Mouse (Mus musculus): ENCODE results near the gene Fras1. TPM values are rescaled to one million over a fixed set of nuclear protein-coding genes. Genes with fewer than 3 reads are reported as not detected.

Gene Fras1
- polyA plus RNA-seq, 1 experiment from 2014 or later = 5.9 TPM

DNA sequence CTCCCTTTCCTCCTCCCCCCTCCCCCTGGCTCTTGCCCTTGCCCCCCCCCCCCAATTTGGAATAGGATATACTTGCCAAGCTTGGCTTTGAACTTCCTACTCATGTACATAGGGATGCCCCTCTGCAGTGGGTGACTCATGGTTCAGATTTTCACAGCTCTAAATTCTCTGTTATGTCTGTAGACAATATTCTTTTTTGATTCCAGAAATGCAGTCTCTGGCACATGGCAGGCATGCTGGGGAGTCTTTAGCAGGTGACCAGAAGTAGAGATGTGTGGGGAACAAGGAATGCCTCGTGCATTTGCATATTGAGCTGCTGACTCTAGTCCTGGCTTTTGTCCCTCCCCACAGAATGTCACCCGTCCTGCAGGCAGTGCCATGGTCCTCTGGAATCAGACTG, 244.3 kb downstream of the Fras1 start:
- H3K27me3 ChIP-seq (ENCODE audit: low read depth, poor library complexity, severe bottlenecking) = no peaks in the 10 kb centered on the region
- no peak overlapping the region for H3K27ac ChIP-seq (replicated peaks)
- no peak for DNase-seq (ENCODE audit: low spot score)
- H3K4me3 ChIP-seq = no peak overlapping the region
- no peaks in the 10 kb centered on the region for H3K36me3 ChIP-seq
- WGBS = 61% methylated on average over 2 of the region's 2 CpGs
- H3K4me1 ChIP-seq = no peaks in the 10 kb centered on the region
- H3K9me3 ChIP-seq (replicated peaks) = no peaks in the 10 kb centered on the region

DNA sequence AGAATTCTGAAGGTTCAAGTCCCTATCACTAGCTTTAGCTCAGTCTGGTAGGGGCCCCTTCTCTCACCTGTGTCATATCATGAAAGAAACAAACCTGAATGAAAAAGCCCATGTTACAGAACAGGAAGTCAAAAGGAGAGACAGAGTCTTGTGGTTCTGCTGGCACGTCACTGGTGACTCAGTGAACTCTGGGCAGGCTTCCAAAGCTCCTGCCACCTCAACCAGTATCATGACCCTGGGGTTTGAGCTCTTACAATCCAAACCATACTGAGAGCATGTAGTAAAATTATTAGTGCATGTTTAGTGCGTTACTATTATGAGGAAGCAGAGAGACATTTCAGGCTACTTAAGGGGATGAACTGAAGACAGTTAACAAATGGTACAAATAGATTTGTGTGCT, 246.5 kb downstream of the Fras1 start:
- Histone ChIP-seq H3K9me3 (replicated peaks) (no peaks in the 10 kb centered on the region), H3K36me3 (no peaks in the 10 kb centered on the region), H3K27ac (replicated peaks) (no peak overlapping the region), H3K4me3 (no peak overlapping the region), H3K27me3 (ENCODE audit: low read depth, poor library complexity, severe bottlenecking) (no peaks in the 10 kb centered on the region), H3K4me1 (no peaks in the 10 kb centered on the region)
- 90% methylated on average over 2 of the region's 2 CpGs for WGBS
- DNase-seq (ENCODE audit: low spot score) = no peak

DNA sequence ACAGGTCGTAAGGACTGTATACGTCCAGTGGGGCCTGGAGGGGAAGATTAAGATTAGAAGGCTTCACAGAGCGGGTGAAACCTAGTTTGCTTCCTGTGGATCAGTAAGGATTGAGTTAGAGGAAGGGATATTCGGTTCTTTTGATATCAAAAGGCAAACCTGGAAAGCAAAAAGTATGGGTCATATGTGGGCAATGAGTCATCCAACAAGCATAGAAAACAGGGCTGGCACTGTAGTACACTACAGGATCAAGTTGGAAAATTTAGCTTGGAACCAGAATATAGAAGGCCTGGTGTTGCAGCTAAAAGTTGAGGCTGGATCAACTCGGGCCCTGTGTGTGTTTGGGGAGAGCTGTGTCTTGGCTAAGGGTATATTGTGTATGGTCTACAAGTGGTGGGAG, 246.9 kb downstream of the Fras1 start:
- H3K9me3 ChIP-seq (replicated peaks) = no peaks in the 10 kb centered on the region
- no peaks in the 10 kb centered on the region for H3K4me1 ChIP-seq
- no peak overlapping the region for H3K27ac ChIP-seq (replicated peaks)
- WGBS = 92% methylated on average over 5 of the region's 5 CpGs
- no peaks in the 10 kb centered on the region for H3K36me3 ChIP-seq
- DNase-seq (ENCODE audit: low spot score) = no peak
- no peaks in the 10 kb centered on the region for H3K27me3 ChIP-seq (ENCODE audit: low read depth, poor library complexity, severe bottlenecking)
- H3K4me3 ChIP-seq = no peak overlapping the region

DNA sequence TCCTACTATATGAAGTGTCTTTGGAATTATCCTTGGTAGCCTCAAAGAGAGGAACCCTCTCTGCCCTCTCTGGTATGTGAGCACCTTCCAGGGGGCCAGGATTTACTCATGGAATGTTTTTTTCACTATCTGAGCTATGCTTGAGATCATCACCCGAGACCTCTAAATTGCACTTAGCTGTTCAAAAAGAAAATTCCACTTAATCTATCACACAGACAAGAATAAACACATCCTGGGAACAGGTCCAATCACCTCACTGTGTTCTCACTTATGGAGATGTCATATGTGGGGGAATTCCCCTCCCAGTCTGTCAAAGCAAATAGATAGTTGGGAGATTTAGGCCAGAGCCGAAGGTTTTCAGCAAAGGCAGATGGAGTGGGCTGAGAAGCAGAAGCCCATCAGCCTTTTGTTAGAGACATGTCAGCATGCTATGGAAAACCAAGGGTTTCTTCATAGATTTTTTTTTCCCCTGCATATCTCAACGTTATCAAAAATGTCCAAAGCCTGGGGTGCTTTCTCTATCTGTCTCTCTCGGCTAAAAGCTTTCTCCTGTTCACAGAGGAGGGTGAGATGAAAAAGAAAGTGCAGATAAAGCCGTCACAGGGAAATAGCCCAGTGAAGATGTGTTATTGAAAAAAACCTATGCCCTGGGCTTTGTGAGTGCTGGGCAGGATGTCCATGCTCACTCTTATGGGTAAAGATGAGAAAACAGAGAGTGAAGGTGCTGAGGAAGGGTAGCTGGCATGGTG, 249.0 kb downstream of the Fras1 start:
- Histone ChIP-seq H3K9me3 (replicated peaks) (no peaks in the 10 kb centered on the region), H3K27me3 (ENCODE audit: low read depth, poor library complexity, severe bottlenecking) (no peaks in the 10 kb centered on the region), H3K4me1 (no peaks in the 10 kb centered on the region), H3K4me3 (no peak overlapping the region), H3K36me3 (no peaks in the 10 kb centered on the region), H3K27ac (replicated peaks) (no peak overlapping the region)
- 84% methylated on average over 5 of the region's 5 CpGs for WGBS
- no peak for DNase-seq (ENCODE audit: low spot score)

DNA sequence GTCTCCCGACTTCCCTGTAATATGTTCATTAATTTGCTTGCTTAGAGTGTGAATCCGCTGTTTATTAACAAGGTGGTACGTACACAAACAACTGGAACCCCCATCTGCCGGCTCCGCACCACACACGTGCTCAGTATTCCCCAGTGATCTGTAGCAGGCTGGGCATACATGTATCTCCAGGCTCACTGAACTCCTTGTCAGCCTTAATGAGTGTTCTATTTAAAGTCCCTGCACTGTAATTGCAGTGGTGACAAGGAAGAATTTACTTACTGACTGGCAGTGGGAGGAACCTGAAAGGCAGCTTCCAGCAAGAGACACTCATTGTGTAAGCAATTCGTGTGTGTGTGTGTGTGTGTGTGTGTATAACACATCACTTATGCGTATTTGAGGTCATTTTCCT, 256.1 kb downstream of the Fras1 start:
- Histone ChIP-seq H3K27ac (replicated peaks) (no peak overlapping the region), H3K9me3 (replicated peaks) (no peaks in the 10 kb centered on the region), H3K36me3 (no peaks in the 10 kb centered on the region), H3K27me3 (ENCODE audit: low read depth, poor library complexity, severe bottlenecking) (no peaks in the 10 kb centered on the region), H3K4me3 (no peak overlapping the region), H3K4me1 (no peaks in the 10 kb centered on the region)
- 89% methylated on average over 8 of the region's 8 CpGs for WGBS
- no peak for DNase-seq (ENCODE audit: low spot score)

DNA sequence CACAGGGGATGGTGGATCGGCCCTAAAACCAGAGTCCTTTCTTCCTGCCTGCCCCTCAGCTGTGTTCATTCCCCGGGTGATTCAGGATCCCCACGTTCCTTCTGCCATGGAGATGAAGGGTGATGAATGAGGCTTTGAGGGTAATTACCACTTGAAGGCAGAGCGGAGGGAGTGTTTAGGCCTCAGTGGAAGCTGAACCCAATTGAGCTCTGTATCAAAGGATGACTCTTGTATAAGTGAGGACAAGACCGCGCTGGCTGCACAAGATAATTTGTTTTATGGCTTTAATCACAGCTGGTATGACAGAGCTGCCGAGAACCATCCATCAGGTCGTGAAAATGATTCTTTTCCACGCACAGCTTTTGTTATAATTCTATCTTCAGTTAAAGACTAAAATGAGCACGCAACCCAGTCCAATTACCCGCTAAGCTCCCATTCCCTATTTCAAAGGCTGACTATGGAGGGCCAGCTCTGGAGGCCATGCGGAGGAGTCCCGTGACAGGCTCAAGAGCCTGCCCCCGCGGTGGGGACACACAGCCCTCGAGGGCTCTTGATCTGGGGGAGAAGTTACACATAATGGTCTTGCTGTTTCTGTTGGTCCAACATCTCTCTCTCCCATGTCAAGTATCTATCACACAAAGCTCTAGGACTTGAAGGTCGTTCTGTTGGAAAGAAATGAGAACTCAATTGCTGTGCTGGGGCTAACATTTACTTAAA, 261.5 kb downstream of the Fras1 start:
- no peaks in the 10 kb centered on the region for H3K27me3 ChIP-seq (ENCODE audit: low read depth, poor library complexity, severe bottlenecking)
- DNase-seq (ENCODE audit: low spot score) = no peak
- no peak overlapping the region for H3K27ac ChIP-seq (replicated peaks)
- WGBS = 86% methylated on average over 17 of the region's 17 CpGs
- no peaks in the 10 kb centered on the region for H3K36me3 ChIP-seq
- H3K4me3 ChIP-seq = no peak overlapping the region
- H3K4me1 ChIP-seq = no peaks in the 10 kb centered on the region
- no peaks in the 10 kb centered on the region for H3K9me3 ChIP-seq (replicated peaks)

DNA sequence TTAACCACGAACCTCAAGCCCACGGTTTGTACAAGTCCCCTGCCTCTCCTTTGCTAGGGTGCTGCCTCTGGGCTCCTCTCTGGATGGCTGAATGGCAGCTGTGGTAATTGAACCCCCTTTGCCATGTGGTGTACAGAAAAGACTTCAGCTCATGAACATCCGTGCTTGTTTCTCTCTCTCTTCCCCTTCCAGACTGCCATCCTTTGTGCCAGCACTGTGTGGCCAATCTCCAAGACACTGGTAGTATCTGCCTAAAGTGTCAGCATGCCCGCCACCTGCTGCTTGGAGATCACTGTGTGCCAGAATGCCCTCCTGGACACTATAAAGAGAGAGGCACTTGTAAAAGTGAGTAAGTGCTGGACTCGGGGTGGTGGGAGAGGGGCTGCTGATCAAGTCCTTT, 262.1 kb downstream of the Fras1 start:
- no peak overlapping the region for H3K27ac ChIP-seq (replicated peaks)
- no peaks in the 10 kb centered on the region for H3K36me3 ChIP-seq
- no peak overlapping the region for H3K4me3 ChIP-seq
- H3K27me3 ChIP-seq (ENCODE audit: low read depth, poor library complexity, severe bottlenecking) = no peaks in the 10 kb centered on the region
- WGBS = 92% methylated on average over 5 of the region's 5 CpGs
- H3K9me3 ChIP-seq (replicated peaks) = no peaks in the 10 kb centered on the region
- no peak for DNase-seq (ENCODE audit: low spot score)
- no peaks in the 10 kb centered on the region for H3K4me1 ChIP-seq

DNA sequence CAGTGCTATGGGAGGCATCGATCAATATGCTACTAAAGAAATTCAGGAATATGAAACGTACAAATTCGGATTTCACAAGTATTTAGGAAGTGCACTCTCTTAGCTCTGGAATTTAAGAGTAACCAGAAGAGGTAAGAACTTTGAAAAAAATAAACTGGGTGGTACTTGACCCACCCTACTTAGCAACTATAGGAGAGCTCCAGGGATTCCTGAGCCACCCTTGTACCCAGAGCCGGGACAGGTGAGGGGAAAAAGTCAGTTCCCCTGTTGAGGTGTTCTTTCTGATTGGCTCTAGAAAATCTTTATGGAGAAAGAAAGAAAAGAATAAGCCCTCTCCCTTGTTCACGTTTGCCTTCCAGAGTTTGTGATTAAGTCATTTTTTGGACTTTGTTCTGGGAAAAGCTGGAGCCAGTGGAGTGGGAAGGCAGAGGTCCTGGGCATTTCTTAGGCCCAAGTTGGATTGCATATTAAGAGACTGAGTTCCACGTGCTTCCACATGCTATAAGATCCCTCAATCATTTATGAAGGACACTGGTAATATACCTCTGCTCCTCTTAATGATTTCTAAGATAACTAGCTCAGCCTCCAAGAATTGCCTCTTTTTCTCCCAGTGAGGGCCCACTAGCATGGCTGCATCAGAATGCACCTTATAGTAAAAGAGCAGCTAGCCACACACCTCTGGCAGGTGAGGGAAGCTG, 265.6 kb downstream of the Fras1 start:
- no peak for DNase-seq (ENCODE audit: low spot score)
- WGBS = 86% methylated on average over 6 of the region's 6 CpGs
- H3K4me1 ChIP-seq = peaks cover 4% of the 10 kb centered on the region; the same call in 1 of the 2 replicates
- no peaks in the 10 kb centered on the region for H3K27me3 ChIP-seq (ENCODE audit: low read depth, poor library complexity, severe bottlenecking)
- H3K9me3 ChIP-seq (replicated peaks) = no peaks in the 10 kb centered on the region
- H3K36me3 ChIP-seq = no peaks in the 10 kb centered on the region
- no peak overlapping the region for H3K4me3 ChIP-seq
- no peak overlapping the region for H3K27ac ChIP-seq (replicated peaks)

DNA sequence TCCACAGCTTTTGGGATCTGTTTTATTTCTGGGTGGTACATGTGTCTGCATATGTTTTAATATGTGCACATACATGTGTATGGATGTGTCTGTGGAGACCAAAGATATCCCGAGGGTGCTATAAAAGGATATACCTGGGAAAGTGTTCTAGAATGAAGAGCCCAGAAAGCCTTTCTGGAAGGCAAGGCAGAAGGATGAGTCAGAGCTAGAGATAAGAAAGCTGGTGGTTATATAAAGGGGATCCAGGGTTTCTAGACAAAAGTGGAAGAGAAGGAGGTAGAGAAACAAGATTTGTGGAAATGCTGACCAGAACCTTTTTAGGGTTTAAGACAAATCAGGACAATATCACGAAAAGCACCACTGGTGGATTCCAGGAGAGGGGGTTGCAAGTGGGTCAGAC, 267.5 kb downstream of the Fras1 start:
- Histone ChIP-seq H3K4me3 (no peak overlapping the region), H3K9me3 (replicated peaks) (no peaks in the 10 kb centered on the region), H3K27ac (replicated peaks) (no peak overlapping the region), H3K36me3 (no peaks in the 10 kb centered on the region), H3K27me3 (ENCODE audit: low read depth, poor library complexity, severe bottlenecking) (no peaks in the 10 kb centered on the region), H3K4me1 (peaks cover 7% of the 10 kb centered on the region; the same call in 1 of the 2 replicates)
- WGBS = 91% methylated on average over 2 of the region's 2 CpGs
- no peak for DNase-seq (ENCODE audit: low spot score)

DNA sequence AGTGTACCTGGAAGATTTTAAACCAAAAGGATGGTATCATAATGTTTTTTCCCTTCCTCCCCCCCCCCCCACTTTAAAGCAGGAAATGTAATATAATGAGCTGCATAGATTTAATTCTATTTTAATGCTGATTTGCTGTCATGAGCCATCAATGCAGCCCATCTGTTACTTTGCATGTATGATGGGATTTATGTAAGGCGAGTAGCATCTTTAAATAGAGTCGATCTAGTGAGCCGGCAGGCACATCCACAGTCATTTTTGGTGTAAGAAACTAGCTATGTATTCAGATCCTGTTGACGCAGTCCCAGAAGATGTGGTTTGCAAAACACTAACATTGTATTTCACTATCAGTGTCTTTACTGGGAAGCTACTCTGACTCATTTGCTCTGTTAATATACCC, 301.9 kb downstream of the Fras1 start:
- no peaks in the 10 kb centered on the region for H3K4me1 ChIP-seq
- no peak for DNase-seq (ENCODE audit: low spot score)
- H3K4me3 ChIP-seq = no peak overlapping the region
- H3K27ac ChIP-seq (replicated peaks) = no peak overlapping the region
- H3K36me3 ChIP-seq = no peaks in the 10 kb centered on the region
- no peaks in the 10 kb centered on the region for H3K9me3 ChIP-seq (replicated peaks)
- WGBS = 94% methylated on average over 4 of the region's 4 CpGs
- H3K27me3 ChIP-seq (ENCODE audit: low read depth, poor library complexity, severe bottlenecking) = no peaks in the 10 kb centered on the region

DNA sequence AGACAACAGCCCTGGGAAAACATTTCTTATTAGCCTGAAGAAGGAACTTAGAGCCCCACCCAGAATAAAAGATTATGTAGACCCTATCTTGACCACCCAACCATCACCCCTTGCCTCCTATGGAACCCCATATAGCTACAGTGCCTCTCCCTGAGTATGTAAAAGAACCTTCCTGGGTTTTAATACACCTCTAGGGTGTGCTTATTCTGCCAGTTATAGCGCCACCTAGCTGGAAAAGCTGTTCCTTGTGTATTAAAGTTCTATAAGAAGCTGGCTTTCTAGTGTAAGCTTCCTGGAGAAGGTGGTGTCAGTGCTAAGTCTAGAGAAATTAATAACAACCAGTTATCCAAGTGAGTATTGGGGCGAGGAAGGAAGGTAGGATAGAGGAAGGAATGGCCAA, 303.7 kb downstream of the Fras1 start:
- Histone ChIP-seq H3K4me3 (no peak overlapping the region), H3K36me3 (no peaks in the 10 kb centered on the region), H3K4me1 (peaks cover 6% of the 10 kb centered on the region), H3K27me3 (ENCODE audit: low read depth, poor library complexity, severe bottlenecking) (no peaks in the 10 kb centered on the region), H3K9me3 (replicated peaks) (no peaks in the 10 kb centered on the region), H3K27ac (replicated peaks) (no peak overlapping the region)
- 40% methylated on average over 2 of the region's 2 CpGs for WGBS
- no peak for DNase-seq (ENCODE audit: low spot score)

DNA sequence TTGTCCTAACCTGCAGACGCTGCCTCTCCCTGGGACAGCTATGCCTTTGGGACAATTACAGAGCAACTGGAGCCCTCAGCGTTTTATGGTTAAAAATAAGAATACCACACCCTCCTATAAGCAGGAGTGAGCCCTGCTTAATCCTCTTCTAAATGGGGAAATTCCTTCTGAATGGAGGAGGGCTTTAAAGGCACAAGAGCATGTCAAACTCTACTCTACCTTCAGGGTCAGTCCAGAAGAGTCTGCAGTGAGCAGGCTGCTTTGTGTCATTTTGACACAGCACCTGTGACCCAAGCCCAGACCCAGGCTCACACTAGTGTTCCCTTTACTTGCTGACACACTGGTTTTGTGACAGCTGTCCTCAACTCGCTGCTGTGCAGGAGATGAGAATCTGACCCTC, 307.3 kb downstream of the Fras1 start:
- 58% methylated on average over 3 of the region's 3 CpGs for WGBS
- H3K9me3 ChIP-seq (replicated peaks) = no peaks in the 10 kb centered on the region
- no peaks in the 10 kb centered on the region for H3K36me3 ChIP-seq
- H3K27ac ChIP-seq (replicated peaks) = no peak overlapping the region
- peaks cover 6% of the 10 kb centered on the region for H3K4me1 ChIP-seq
- H3K4me3 ChIP-seq = no peak overlapping the region
- no peak for DNase-seq (ENCODE audit: low spot score)
- no peaks in the 10 kb centered on the region for H3K27me3 ChIP-seq (ENCODE audit: low read depth, poor library complexity, severe bottlenecking)

DNA sequence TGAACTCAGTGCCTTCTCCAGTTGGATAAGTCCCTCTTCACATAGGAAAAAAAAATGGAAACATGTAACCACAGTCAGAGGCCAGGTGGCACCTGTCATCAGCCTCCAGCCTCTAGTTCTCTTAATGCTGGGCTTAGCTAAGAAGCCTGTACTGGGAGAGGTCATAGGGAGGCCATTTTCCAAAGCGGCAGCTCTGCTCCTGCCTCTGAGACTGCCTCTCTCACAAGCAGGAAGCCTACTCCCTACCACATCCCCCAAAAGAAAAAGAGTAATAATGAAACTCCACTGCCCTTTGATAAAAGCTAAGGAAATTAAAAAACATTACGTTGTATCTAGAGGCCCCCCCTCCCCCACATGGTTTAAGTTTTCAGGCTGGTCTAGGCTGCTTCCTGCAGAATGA, 309.0 kb downstream of the Fras1 start:
- WGBS = 91% methylated on average over 2 of the region's 2 CpGs
- no peak for DNase-seq (ENCODE audit: low spot score)

More for the DNA sequence above, 309.0 kb downstream of the Fras1 start:
- H3K4me1 ChIP-seq = peaks cover 6% of the 10 kb centered on the region
- no peaks in the 10 kb centered on the region for H3K36me3 ChIP-seq
- no peak overlapping the region for H3K27ac ChIP-seq (replicated peaks)
- no peaks in the 10 kb centered on the region for H3K9me3 ChIP-seq (replicated peaks)
- no peaks in the 10 kb centered on the region for H3K27me3 ChIP-seq (ENCODE audit: low read depth, poor library complexity, severe bottlenecking)
- H3K4me3 ChIP-seq = no peak overlapping the region

All from midbrain, embryonic 10.5 days (tissue).